Mouse (Mus musculus): ENCODE data around the gene Fmn2. TPM values are rescaled to one million over a fixed set of nuclear protein-coding genes. Genes with fewer than 3 reads are reported as not detected.

Fmn2 gene
- polyA plus RNA-seq, 1 experiment from 2014 or later = 1.8 TPM

DNA sequence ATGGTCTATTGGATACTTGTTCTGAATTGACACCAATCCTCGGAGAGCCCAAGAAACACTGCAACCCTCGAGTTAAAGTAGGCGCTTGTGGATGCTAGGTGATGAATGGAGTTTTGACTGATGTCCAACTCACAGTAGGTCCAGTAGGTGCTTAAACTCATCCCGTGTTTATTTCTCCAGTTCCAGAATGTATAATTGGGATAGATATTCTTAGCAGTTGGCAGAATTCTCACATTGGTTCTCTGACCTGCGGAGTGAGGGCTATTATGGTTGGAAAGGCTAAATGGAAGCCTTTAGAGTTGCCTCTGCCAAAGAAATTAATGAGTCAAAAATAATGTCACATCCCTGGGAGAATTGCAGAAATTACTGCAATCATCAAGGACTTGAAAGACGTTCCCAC, 62.9 kb downstream of the Fmn2 start:
- Histone ChIP-seq H3K36me3 (no peaks in the 10 kb centered on the region), H3K4me1 (no peaks in the 10 kb centered on the region), H3K27ac (no peak overlapping the region), H3K9ac (no peak overlapping the region), H3K4me3 (replicated peaks) (no peak overlapping the region), H3K27me3 (replicated peaks) (no peaks in the 10 kb centered on the region), H3K4me2 (no peak overlapping the region), H3K9me3 (no peaks in the 10 kb centered on the region)
- 86% methylated on average over 6 of the region's 6 CpGs for WGBS
- ATAC-seq (ENCODE audit: insufficient read depth, low FRiP score, low read depth) = no peak

DNA sequence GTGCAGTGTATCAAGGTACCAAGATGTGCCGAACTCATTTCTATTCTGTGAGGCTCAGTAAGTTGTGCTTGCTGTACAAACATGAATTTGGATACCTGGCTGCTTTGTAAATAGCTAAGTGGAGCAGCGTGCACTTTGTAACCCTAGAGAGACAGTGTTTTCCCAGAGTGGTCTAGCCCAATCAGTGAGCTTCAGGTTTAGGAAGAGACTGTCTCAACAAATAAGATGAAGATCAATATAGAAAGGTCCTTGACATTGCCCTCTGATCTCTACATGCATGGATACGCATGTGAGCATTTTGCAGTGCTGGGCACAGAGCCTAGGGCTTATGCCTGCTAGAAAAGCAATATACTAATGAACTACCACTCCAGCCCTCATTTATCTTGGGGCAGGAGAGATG, 67.0 kb downstream of the Fmn2 start:
- 72% methylated on average over 3 of the region's 3 CpGs for WGBS

GRCm38 (mm10) chr1:174592420-174592980, 90.9 kb downstream of the Fmn2 start:
- Histone ChIP-seq H3K4me1 (no peaks in the 10 kb centered on the region), H3K27ac (no peak overlapping the region), H3K9ac (no peak overlapping the region), H3K27me3 (replicated peaks) (no peaks in the 10 kb centered on the region), H3K9me3 (no peaks in the 10 kb centered on the region), H3K4me2 (no peak overlapping the region), H3K4me3 (replicated peaks) (no peak overlapping the region), H3K36me3 (no peaks in the 10 kb centered on the region)
- WGBS = 68% methylated on average over 5 of the region's 5 CpGs
- ATAC-seq (ENCODE audit: insufficient read depth, low FRiP score, low read depth) = no peak

More for the DNA sequence above, 67.0 kb downstream of the Fmn2 start:
- Histone ChIP-seq H3K27me3 (replicated peaks) (no peaks in the 10 kb centered on the region), H3K27ac (no peak overlapping the region), H3K4me3 (replicated peaks) (no peak overlapping the region), H3K9me3 (no peaks in the 10 kb centered on the region), H3K4me2 (no peak overlapping the region), H3K9ac (no peak overlapping the region), H3K4me1 (no peaks in the 10 kb centered on the region), H3K36me3 (no peaks in the 10 kb centered on the region)
- ATAC-seq (ENCODE audit: insufficient read depth, low FRiP score, low read depth) = no peak

- H3K9me3 ChIP-seq = no peaks in the 10 kb centered on the region
- no peaks in the 10 kb centered on the region for H3K4me1 ChIP-seq
- WGBS = 5% methylated on average over 4 of the region's 4 CpGs
- H3K27ac ChIP-seq = no peak overlapping the region
- no peaks in the 10 kb centered on the region for H3K36me3 ChIP-seq
- no peaks in the 10 kb centered on the region for H3K27me3 ChIP-seq (replicated peaks)
- no peak for ATAC-seq (ENCODE audit: insufficient read depth, low FRiP score, low read depth)
- H3K4me2 ChIP-seq = no peak overlapping the region
- no peak overlapping the region for H3K4me3 ChIP-seq (replicated peaks)
- no peak overlapping the region for H3K9ac ChIP-seq
These were observed 93.4 kb downstream of the Fmn2 start for GRCm38 (mm10) chr1:174594989-174595388.

- 74% methylated on average over 3 of the region's 3 CpGs for WGBS
- H3K36me3 ChIP-seq = no peaks in the 10 kb centered on the region
- H3K4me3 ChIP-seq (replicated peaks) = no peak overlapping the region
These were observed 95.9 kb downstream of the Fmn2 start for GRCm38 (mm10) chr1:174597495-174597894.

DNA sequence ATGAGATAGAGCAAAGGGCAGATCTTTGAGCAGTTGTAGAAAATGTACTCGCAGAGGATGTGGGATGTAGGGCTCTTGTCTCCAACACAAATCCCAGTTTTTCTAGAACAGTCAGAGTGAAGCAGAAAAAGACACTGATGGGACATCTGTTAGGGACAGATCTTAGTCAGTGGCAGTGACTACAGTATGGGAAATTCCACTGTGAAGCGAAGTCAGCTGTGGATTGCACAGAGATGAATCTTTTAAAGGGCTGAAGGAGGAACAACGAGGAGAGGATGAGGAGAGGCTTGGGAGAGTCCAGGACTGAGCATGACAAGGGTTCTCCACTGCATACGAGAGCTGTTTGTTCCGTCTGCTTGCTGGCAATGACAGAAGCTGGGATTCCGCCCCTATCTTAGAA, 96.6 kb downstream of the Fmn2 start:
- Histone ChIP-seq H3K27me3 (replicated peaks) (no peaks in the 10 kb centered on the region), H3K4me3 (replicated peaks) (no peak overlapping the region), H3K9me3 (no peaks in the 10 kb centered on the region), H3K4me2 (no peak overlapping the region), H3K27ac (no peak overlapping the region), H3K36me3 (no peaks in the 10 kb centered on the region), H3K4me1 (no peaks in the 10 kb centered on the region), H3K9ac (no peak overlapping the region)
- 82% methylated on average over 6 of the region's 6 CpGs for WGBS
- ATAC-seq (ENCODE audit: insufficient read depth, low FRiP score, low read depth) = no peak

More at GRCm38 (mm10) chr1:174597495-174597894, 95.9 kb downstream of the Fmn2 start:
- Histone ChIP-seq H3K27ac (no peak overlapping the region), H3K4me2 (no peak overlapping the region), H3K9me3 (no peaks in the 10 kb centered on the region), H3K9ac (no peak overlapping the region), H3K4me1 (no peaks in the 10 kb centered on the region), H3K27me3 (replicated peaks) (no peaks in the 10 kb centered on the region)
- no peak for ATAC-seq (ENCODE audit: insufficient read depth, low FRiP score, low read depth)

DNA sequence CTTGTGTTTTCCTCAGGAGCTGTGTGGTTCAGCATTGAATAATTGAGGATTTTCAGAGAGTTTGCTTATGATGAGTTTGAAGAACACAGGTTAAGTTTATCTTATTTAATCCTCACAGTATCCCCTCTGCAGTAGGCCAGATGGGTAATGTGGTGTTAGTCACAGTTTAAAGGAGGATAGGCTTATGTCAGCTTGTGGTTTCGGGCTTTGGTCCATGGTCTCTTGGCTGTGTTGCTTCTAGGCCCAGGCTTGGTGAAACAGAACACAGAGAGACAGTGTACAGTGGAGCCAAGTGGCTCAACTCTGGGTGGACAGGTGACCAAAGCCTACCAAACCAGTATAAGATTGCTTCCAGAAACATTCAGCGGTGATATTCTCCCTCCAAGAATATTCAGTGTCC, 98.4 kb downstream of the Fmn2 start:
- no peaks in the 10 kb centered on the region for H3K36me3 ChIP-seq
- WGBS = 92% methylated on average over 2 of the region's 2 CpGs
- H3K27me3 ChIP-seq (replicated peaks) = no peaks in the 10 kb centered on the region
- no peaks in the 10 kb centered on the region for H3K9me3 ChIP-seq
- no peaks in the 10 kb centered on the region for H3K4me1 ChIP-seq
- H3K9ac ChIP-seq = no peak overlapping the region
- ATAC-seq (ENCODE audit: insufficient read depth, low FRiP score, low read depth) = no peak
- no peak overlapping the region for H3K4me3 ChIP-seq (replicated peaks)
- no peak overlapping the region for H3K27ac ChIP-seq
- no peak overlapping the region for H3K4me2 ChIP-seq

DNA sequence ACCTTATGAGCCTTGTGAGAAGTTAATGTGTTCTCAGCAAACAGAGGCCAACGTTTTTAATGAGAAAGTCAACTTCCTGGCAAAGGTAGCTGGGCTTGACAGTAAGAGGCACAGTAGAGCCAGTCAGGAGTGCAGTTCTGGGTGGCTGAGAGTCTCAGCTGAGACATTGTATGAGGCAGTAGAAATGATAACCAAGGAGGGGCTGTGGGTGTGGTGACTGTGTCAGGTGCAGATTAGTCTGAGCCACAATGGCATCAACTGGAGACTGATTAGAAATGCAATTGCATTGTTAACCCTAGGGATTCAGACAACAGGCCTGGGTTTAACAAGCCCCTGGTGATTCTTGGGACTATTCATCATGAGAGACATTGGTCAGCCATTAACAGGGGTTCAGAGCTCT, 99.0 kb downstream of the Fmn2 start:
- Histone ChIP-seq H3K4me3 (replicated peaks) (no peak overlapping the region), H3K4me1 (no peaks in the 10 kb centered on the region), H3K9me3 (no peaks in the 10 kb centered on the region), H3K36me3 (no peaks in the 10 kb centered on the region), H3K4me2 (no peak overlapping the region), H3K27ac (no peak overlapping the region), H3K27me3 (replicated peaks) (no peaks in the 10 kb centered on the region), H3K9ac (no peak overlapping the region)
- no peak; the same call in 1 of the 2 replicates for ATAC-seq (ENCODE audit: insufficient read depth, low FRiP score, low read depth)
- 28% methylated on average over 1 of the region's 1 CpGs for WGBS

GRCm38 (mm10) chr1:174617368-174617767, 115.7 kb downstream of the Fmn2 start:
- no peaks in the 10 kb centered on the region for H3K27me3 ChIP-seq (replicated peaks)
- ATAC-seq (ENCODE audit: insufficient read depth, low FRiP score, low read depth) = no peak
- no peaks in the 10 kb centered on the region for H3K36me3 ChIP-seq
- no peak overlapping the region for H3K4me3 ChIP-seq (replicated peaks)
- no peak overlapping the region for H3K4me2 ChIP-seq
- WGBS = 39% methylated on average over 4 of the region's 4 CpGs
- no peaks in the 10 kb centered on the region for H3K4me1 ChIP-seq
- no peak overlapping the region for H3K9ac ChIP-seq
- H3K27ac ChIP-seq = no peak overlapping the region
- H3K9me3 ChIP-seq = no peaks in the 10 kb centered on the region

- no peak for ATAC-seq (ENCODE audit: insufficient read depth, low FRiP score, low read depth)
- no peak overlapping the region for H3K4me3 ChIP-seq (replicated peaks)
- H3K9ac ChIP-seq = no peak overlapping the region
- H3K27me3 ChIP-seq (replicated peaks) = no peaks in the 10 kb centered on the region
- no peaks in the 10 kb centered on the region for H3K9me3 ChIP-seq
- no peak overlapping the region for H3K4me2 ChIP-seq
- H3K4me1 ChIP-seq = no peaks in the 10 kb centered on the region
- H3K36me3 ChIP-seq = no peaks in the 10 kb centered on the region
- 54% methylated on average over 1 of the region's 1 CpGs for WGBS
- no peak overlapping the region for H3K27ac ChIP-seq
These were observed 119.9 kb downstream of the Fmn2 start for GRCm38 (mm10) chr1:174621512-174621911.

DNA sequence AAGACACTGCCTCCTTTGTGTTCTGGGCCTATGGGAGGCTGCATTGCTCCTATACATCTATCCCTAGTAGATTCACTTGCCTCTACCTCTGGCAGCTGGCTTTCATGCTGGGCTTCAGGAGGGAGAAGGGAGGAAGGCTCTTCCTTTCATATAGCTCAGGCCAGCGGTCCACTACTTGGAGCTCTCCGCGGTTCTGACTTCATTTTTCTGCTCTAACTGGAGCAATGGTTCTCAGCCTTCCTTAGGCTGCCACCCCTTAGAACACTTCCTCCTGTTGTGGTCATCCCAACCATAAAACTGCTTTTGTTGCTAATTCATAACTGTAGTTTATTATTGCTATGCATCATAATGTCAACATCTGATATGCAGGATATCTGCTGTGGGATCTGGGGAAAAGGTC, 121.4 kb downstream of the Fmn2 start:
- no peak overlapping the region for H3K9ac ChIP-seq
- WGBS = 41% methylated on average over 3 of the region's 3 CpGs

GRCm38 (mm10) chr1:174630074-174630473, 128.4 kb downstream of the Fmn2 start:
- no peak overlapping the region for H3K4me3 ChIP-seq (replicated peaks)

More for the DNA sequence above, 121.4 kb downstream of the Fmn2 start:
- ATAC-seq (ENCODE audit: insufficient read depth, low FRiP score, low read depth) = no peak
- Histone ChIP-seq H3K27ac (no peak overlapping the region), H3K36me3 (no peaks in the 10 kb centered on the region), H3K9me3 (no peaks in the 10 kb centered on the region), H3K4me2 (no peak overlapping the region), H3K27me3 (replicated peaks) (no peaks in the 10 kb centered on the region), H3K4me1 (no peaks in the 10 kb centered on the region), H3K4me3 (replicated peaks) (no peak overlapping the region)

GRCm38 (mm10) chr1:174636291-174636690, 134.7 kb downstream of the Fmn2 start:
- Histone ChIP-seq H3K4me2 (no peak overlapping the region), H3K4me1 (no peaks in the 10 kb centered on the region), H3K4me3 (replicated peaks) (no peak overlapping the region), H3K36me3 (no peaks in the 10 kb centered on the region), H3K9me3 (no peaks in the 10 kb centered on the region), H3K27ac (no peak overlapping the region), H3K27me3 (replicated peaks) (no peaks in the 10 kb centered on the region), H3K9ac (no peak overlapping the region)
- no peak for ATAC-seq (ENCODE audit: insufficient read depth, low FRiP score, low read depth)
- 89% methylated on average over 4 of the region's 4 CpGs for WGBS

More at GRCm38 (mm10) chr1:174630074-174630473, 128.4 kb downstream of the Fmn2 start:
- H3K4me2 ChIP-seq = no peak overlapping the region
- no peak overlapping the region for H3K27ac ChIP-seq
- no peak overlapping the region for H3K9ac ChIP-seq
- H3K36me3 ChIP-seq = no peaks in the 10 kb centered on the region
- WGBS = 75% methylated on average over 1 of the region's 1 CpGs
- no peak for ATAC-seq (ENCODE audit: insufficient read depth, low FRiP score, low read depth)
- H3K9me3 ChIP-seq = no peaks in the 10 kb centered on the region
- no peaks in the 10 kb centered on the region for H3K27me3 ChIP-seq (replicated peaks)
- no peaks in the 10 kb centered on the region for H3K4me1 ChIP-seq
